Mouse (Mus musculus): ENCODE results near the gene Nmt2.

Gene Nmt2

GRCm38 (mm10) chr2:3327351-3327750 is 43.3 kb downstream of the Nmt2 start:
- DNase-seq (ENCODE audit: low spot score), result peak; percentile 53

GRCm38 (mm10) chr2:3331071-3331703 is 47.2 kb downstream of the Nmt2 start:
- no peak for DNase-seq (ENCODE audit: low spot score)

GRCm38 (mm10) chr2:3332056-3332455 is 48.0 kb downstream of the Nmt2 start:
- DNase-seq (ENCODE audit: low spot score), result no peak

- peak; percentile 99 for DNase-seq (ENCODE audit: low spot score)
Measured at GRCm38 (mm10) chr2:3332484-3333242, 48.7 kb downstream of the Nmt2 start, which contains the start of gene Rpp38. TSS of gene Rpp38 (minus strand) at chr2:3332643.

GRCm38 (mm10) chr2:3333761-3334160 is 49.7 kb downstream of the Nmt2 start:
- no peak for DNase-seq (ENCODE audit: low spot score)

GRCm38 (mm10) chr2:3335611-3336301 is 51.7 kb downstream of the Nmt2 start, which contains the start of gene Acbd7:
TSS of gene Acbd7 (plus strand) at chr2:3336168.
- peak; percentile 65 for DNase-seq (ENCODE audit: low spot score)

- DNase-seq (ENCODE audit: low spot score), result no peak
Measured at GRCm38 (mm10) chr2:3348422-3348821, 64.4 kb downstream of the Nmt2 start.

- peak; percentile 43 for DNase-seq (ENCODE audit: low spot score)
Measured at GRCm38 (mm10) chr2:3348919-3349318, 64.9 kb downstream of the Nmt2 start.

GRCm38 (mm10) chr2:3353160-3353559 is 69.1 kb downstream of the Nmt2 start:
- no peak for DNase-seq (ENCODE audit: low spot score)

GRCm38 (mm10) chr2:3355793-3356192 is 71.8 kb downstream of the Nmt2 start:
- DNase-seq (ENCODE audit: low spot score), result no peak

GRCm38 (mm10) chr2:3356311-3356710 is 72.3 kb downstream of the Nmt2 start:
- DNase-seq (ENCODE audit: low spot score), result no peak

- no peak for DNase-seq (ENCODE audit: low spot score)
Measured at GRCm38 (mm10) chr2:3357887-3358286, 73.9 kb downstream of the Nmt2 start.

GRCm38 (mm10) chr2:3361067-3361466 is 77.1 kb downstream of the Nmt2 start:
- DNase-seq (ENCODE audit: low spot score), result no peak

GRCm38 (mm10) chr2:3365127-3365526 is 81.1 kb downstream of the Nmt2 start:
- DNase-seq (ENCODE audit: low spot score), result no peak
